In genomic region chr9:44999776-45000175, GRCm38 (mm10) we compare ENCODE assay signal across 19 mouse cellular contexts. TPM values are rescaled to one million over a fixed set of nuclear protein-coding genes. Genes with fewer than 3 reads are reported as not detected.
"Had no signal": no experiment of that assay in that cellular context is flagged by ENCODE, and none has a peak within 500 bp of the region (broad histone marks: within the 10 kb centered on the region; RNA-seq: fewer than 3 reads in every experiment).

No protein-coding gene starts in this region.

- H3K9me3 ChIP-seq: limb, embryonic 12.5 days; midbrain, embryonic 12.5 days; midbrain, embryonic 15.5 days had no signal

- H3K4me2 ChIP-seq: limb, embryonic 12.5 days; liver, embryonic 11.5 days; lung, embryonic 14.5 days; midbrain, embryonic 12.5 days; midbrain, embryonic 15.5 days had no signal

- ATAC-seq: liver, postnatal 0 days; lung, postnatal 0 days; midbrain, embryonic 15.5 days had no signal

- H3K9ac ChIP-seq: limb, embryonic 12.5 days; liver, embryonic 14.5 days; liver, postnatal 0 days; lung, embryonic 14.5 days; midbrain, embryonic 12.5 days; midbrain, embryonic 15.5 days had no signal

- H3K27me3 ChIP-seq: midbrain, embryonic 12.5 days; midbrain, embryonic 15.5 days had no signal

- H3K4me1 ChIP-seq: midbrain, embryonic 12.5 days; midbrain, embryonic 15.5 days had no signal

- H3K36me3 ChIP-seq: limb, embryonic 12.5 days; midbrain, embryonic 12.5 days; midbrain, embryonic 15.5 days had no signal

- H3K4me3 ChIP-seq: layer of hippocampus, adult 2 months; left cerebral cortex, adult 2 months; limb, embryonic 12.5 days; midbrain, embryonic 12.5 days; midbrain, embryonic 15.5 days had no signal

- H3K27ac ChIP-seq: kidney, postnatal 0 days; layer of hippocampus, adult 2 months; left cerebral cortex, adult 2 months; limb, embryonic 12.5 days; liver, embryonic 14.5 days; macrophage; midbrain, embryonic 12.5 days; midbrain, embryonic 15.5 days had no signal

- DNase-seq: layer of hippocampus, adult 9-11 months; liver, postnatal 0 days; lung, embryonic 14.5 days had no signal

RNA-seq across cellular contexts. Expression of gene Cd3e, which starts 9.7 kb away (rescaled TPM):
- total RNA-seq: layer of hippocampus, adult 2 months; layer of hippocampus, postnatal 36 days; left cerebral cortex, adult 2 months; left cerebral cortex, postnatal 10 days; left cerebral cortex, postnatal 36 days had no signal
- polyA plus RNA-seq: kidney, embryonic 14.5 days; liver, embryonic 11.5 days; liver, embryonic 14.5 days; liver, postnatal 0 days; lung, embryonic 14.5 days; macrophage; midbrain, embryonic 12.5 days; neural tube, embryonic 11.5 days had no signal

RNA-seq across cellular contexts. Expression of gene Cd3d, which starts 18.2 kb away (rescaled TPM):
- total RNA-seq: layer of hippocampus, adult 2 months; layer of hippocampus, postnatal 36 days; left cerebral cortex, adult 2 months; left cerebral cortex, postnatal 10 days; left cerebral cortex, postnatal 36 days had no signal
- polyA plus RNA-seq: kidney, embryonic 14.5 days; limb, embryonic 12.5 days; liver, embryonic 11.5 days; lung, embryonic 14.5 days; midbrain, embryonic 12.5 days; midbrain, embryonic 15.5 days; neural tube, embryonic 11.5 days; neural tube, embryonic 14.5 days had no signal

RNA-seq across cellular contexts. Expression of gene Cd3g, which starts 19.5 kb away (rescaled TPM):
- total RNA-seq: layer of hippocampus, adult 2 months; layer of hippocampus, postnatal 36 days; left cerebral cortex, adult 2 months; left cerebral cortex, postnatal 10 days; left cerebral cortex, postnatal 36 days had no signal
- polyA plus RNA-seq: kidney, embryonic 14.5 days; kidney, postnatal 0 days; midbrain, embryonic 12.5 days; midbrain, embryonic 15.5 days; neural tube, embryonic 11.5 days; neural tube, embryonic 14.5 days had no signal

RNA-seq across cellular contexts. Expression of gene Mpzl2, which starts 39.8 kb away (rescaled TPM):
- polyA plus RNA-seq: macrophage; neural tube, embryonic 14.5 days had no signal
